Mouse (Mus musculus) splenic B cell, adult 2 months (primary cell): ENCODE measurements at regions not wholly inside any gene's neighbourhood (a gene's known extent, or its start where the extent isn't known, plus 50 kb on each side); places are given as distances from the start of the nearest gene placed in this dataset.

ENCODE experiments used
- DNase-seq: peaks from one replicate; pipeline ENCODE4 v3.0.0-alpha.2; 2011; ENCODE audit warnings: low read depth, low spot score
- H3K27me3 ChIP-seq: 2 replicates; pipeline ENCODE4 v1.6.1; 2012; ENCODE audit warnings: mild to moderate bottlenecking, low read length, moderate library complexity, mixed read lengths; ENCODE audit not compliant: control insufficient read depth, poor library complexity, insufficient read depth, severe bottlenecking
- H3K36me3 ChIP-seq: 2 replicates; pipeline ENCODE4 v1.6.1; 2012; ENCODE audit warnings: mild to moderate bottlenecking, low read length, moderate library complexity, mixed read lengths; ENCODE audit not compliant: control insufficient read depth, poor library complexity, insufficient read depth, severe bottlenecking

DNA sequence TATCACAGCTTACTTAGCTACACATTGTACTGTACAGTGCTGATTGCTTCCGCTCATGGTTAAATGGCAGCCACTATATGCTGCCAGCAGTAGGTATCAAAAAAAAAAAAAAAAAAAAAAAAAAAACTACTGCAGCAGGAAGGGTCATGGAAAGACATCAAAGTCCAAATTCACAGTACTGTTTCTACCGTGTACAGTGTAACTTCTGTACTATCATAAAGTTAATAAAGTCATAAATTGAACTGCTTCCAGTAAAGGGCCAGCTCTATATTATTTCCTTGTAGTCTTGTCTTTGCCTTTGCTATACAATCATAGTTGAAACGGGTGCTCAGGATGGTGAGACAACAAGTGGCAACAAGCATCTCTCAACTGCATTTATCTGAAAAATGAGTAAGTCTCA lies 552.6 kb upstream of the Mpdz start:
- H3K27me3 ChIP-seq = no peaks in the 10 kb centered on the region
- H3K36me3 ChIP-seq = no peaks in the 10 kb centered on the region
- DNase-seq = no peak

DNA sequence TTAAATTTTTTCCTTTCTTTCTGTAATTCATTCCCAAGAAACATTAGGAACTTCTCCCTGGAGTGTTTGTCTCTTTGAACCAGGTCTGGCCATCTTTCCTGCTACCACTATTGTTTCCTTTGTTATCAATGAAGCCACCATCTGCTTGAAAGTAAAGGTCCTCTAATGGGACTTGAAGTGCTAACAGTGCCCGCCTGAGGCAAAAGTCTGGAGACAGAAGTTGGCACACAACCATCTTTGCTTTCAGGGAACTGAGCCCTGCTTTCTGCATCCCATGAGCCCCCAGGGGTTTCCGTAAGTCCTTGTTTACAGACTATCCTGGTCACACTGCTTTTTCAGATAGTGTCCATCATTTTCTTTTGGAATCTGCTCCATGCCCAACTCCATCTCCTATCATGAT lies 546.2 kb upstream of the Mpdz start:
- DNase-seq = no peak
- H3K27me3 ChIP-seq = no peaks in the 10 kb centered on the region; the same call in 1 of the 2 replicates
- H3K36me3 ChIP-seq = no peaks in the 10 kb centered on the region

DNA sequence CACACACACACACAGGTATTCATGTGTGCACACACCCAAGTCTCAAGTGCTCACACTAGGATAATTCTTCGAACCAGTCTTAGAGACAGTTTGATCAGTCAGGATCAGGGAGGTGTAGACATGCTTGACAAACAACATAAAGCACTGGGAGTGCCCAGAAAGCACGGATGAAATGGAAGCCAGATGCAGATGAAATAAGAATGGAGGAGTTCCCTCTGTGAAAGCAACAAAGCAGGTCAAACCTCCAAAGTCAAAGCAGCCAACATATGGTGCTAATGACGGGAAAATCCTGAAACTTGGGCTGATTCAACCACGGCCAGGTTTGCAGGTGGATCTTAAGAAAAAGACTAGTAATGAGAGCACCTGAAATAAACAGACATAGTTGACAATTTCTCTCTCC lies 544.0 kb upstream of the Mpdz start:
- H3K36me3 ChIP-seq = no peaks in the 10 kb centered on the region

DNA sequence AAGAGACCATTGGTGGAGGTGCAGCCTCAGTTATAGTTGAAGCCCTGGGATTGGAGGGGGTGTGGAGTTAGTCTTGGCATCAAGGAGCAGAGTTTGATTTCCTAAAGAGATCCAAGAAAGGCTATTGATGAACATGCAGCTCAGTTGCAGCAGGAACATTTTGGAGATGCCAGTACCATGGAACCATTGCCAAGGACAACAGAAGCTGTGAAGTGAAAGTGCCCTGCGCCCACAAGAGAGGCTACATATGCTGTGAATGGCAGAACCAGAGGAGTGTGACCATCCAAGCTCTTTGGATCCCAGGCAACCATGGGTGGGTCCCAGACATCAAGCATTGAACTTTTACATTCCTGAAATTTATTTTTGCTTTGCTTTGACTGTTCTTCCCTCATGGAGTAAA lies 539.2 kb upstream of the Mpdz start:
- no peak for DNase-seq

More for the DNA sequence above, 544.0 kb upstream of the Mpdz start:
- no peaks in the 10 kb centered on the region; the same call in 1 of the 2 replicates for H3K27me3 ChIP-seq
- DNase-seq = no peak

DNA sequence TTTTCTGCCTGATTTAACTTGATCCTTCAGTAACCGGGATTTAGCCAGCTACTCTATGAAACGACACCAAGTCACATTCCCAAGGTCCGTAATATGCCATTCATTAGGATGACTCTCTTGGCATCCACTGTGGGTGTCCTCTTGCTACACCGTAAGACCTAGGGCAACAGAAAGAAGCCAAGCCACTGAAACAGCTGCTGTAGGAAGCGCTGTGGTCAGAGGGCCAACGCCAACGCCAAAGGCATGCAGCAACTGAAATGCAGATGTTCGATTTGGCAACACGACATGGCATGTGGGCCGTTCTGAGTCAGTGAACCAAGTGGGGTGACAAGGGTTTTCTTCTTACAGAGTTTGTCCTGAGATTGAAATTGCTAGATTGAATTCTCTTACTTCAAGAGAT lies 527.9 kb upstream of the Mpdz start:
- Histone ChIP-seq H3K36me3 (no peaks in the 10 kb centered on the region), H3K27me3 (no peaks in the 10 kb centered on the region)
- no peak for DNase-seq

More for the DNA sequence above, 539.2 kb upstream of the Mpdz start:
- Histone ChIP-seq H3K27me3 (no peaks in the 10 kb centered on the region; the same call in 1 of the 2 replicates), H3K36me3 (no peaks in the 10 kb centered on the region)

DNA sequence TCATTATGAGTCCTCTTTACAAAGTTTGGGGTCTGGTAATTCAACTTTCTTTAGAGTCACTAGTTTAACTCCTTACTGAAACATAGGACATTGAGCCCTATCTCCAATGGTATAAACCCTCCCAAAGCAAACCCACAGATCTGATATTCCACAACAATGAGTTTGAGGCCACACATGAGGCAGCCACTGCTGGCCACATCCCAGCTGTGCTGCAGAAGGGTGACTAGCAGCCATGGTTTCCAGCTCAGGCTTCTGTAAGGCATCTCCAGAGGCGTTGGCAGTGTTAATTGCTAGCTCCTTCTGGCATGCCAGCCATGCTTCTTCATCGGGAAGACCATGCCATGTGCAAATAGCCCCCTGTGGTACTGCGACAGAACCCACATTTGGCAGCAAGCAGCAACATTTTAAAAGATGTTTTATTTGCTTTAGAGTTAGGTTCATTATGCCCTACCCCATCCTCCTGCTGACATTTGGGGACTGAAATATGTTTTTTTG lies 527.1 kb upstream of the Mpdz start:
- no peak for DNase-seq
- Histone ChIP-seq H3K36me3 (no peaks in the 10 kb centered on the region), H3K27me3 (no peaks in the 10 kb centered on the region)

DNA sequence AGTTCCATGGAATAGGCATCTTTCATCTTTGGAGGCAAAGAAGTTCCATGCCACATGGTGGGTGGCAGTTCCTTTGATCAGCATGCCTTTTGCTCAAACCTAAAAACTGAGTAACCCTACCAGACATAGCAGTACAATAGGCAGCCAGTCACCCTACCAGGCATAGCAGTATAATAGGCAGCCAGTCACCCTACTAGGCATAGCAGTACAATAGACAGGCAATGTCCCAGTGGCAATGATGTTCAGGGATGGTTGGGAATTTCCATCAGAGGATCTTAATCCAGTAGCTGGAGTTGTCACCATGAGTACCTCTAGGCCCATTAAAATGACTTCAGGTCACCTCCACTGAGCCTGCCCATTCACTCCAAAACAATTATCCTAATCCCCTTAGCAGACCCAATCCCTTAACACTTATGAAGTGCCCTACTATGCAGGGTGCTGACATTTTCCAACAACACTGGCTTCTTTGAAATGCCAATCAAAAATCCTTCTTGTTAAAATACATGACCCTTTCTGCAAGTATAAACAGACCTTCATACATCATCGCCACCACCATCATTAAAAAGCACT lies 523.5 kb upstream of the Mpdz start:
- Histone ChIP-seq H3K27me3 (no peaks in the 10 kb centered on the region), H3K36me3 (no peaks in the 10 kb centered on the region)
- DNase-seq = no peak

DNA sequence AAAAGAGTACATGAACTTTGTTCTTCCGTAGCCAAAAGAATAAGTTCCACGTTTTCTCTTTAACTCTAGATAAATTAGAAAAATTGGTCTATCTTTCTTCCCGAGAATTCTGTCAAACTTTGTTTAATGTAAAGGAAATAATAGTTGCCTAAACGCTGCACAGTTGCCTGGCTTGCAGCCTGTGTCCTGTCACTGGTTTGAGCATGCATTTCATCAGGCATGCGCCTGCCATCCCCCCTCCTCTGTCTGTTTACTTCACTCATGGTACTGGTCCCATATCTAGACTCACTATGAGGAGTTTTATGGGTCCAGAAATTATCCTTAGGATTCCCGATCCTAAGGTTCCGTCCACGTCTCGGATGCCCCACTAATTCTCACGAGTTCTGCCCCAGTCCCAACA lies 520.5 kb upstream of the Mpdz start:
- DNase-seq = no peak
- H3K27me3 ChIP-seq = no peaks in the 10 kb centered on the region
- H3K36me3 ChIP-seq = no peaks in the 10 kb centered on the region

DNA sequence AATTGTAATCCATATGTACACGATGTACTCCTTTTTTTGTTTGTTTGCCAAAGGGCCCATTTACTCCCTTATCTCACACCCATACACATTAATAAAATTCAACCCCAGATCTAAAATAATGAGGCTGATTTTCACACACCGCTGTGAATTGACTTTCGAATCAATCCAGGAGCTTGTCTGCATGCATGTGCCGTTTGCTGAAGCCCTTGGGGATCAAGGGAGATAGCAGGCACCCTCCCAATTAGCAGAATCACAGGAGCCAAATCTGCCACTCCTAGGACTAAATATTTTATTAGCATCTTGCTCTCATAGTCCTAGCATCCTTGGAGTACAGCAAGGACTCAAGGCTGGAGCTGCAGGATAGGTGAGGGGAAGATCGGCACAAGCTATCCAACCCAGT lies 520.0 kb upstream of the Mpdz start:
- no peaks in the 10 kb centered on the region for H3K27me3 ChIP-seq
- H3K36me3 ChIP-seq = no peaks in the 10 kb centered on the region
- no peak for DNase-seq

DNA sequence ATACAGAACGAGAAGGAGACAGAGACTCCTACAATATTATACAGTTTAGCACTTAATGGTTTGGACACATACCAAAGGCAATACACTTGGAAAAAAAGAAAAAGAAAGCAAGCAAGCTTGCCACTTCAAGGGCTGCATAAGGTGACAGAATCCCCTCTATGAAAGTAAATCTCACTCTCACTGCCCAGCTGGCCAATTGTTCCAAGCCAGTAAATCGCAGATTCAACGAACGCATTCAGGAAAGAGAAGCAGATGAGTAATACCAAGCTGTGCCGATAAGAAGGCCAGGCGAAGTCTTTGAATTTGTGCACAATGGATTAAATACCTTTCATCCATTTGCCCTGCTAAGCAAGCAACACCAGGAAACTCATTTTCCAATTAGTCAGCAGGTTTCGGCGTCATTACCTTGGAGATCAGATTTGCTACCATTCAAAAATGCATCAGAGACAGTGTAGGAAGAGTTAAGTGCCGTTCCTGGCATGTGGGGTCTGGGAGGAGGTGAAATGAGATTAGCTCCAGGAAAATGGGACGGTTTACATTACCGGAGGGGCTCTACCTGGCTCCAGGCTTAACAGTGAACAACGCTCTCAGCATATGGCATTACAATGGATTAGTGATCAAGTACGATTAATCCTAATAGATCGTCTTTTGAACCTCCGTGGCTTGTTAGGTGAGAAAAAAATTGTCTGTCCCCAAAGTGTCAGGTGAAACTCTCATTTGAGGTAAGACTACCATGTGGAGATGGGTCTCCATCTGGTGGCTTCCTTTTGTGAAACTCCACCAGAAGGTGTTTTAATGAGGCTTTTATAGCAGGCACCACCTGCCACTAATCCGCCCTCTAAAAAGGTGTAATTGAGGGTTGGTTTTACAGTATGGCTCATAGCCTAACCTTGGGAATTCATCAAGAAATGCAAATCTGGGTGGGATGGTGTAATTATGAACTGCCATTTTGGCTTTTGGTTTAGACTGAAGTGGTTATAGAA lies 518.2 kb upstream of the Mpdz start:
- Histone ChIP-seq H3K27me3 (no peaks in the 10 kb centered on the region), H3K36me3 (no peaks in the 10 kb centered on the region)
- no peak for DNase-seq

DNA sequence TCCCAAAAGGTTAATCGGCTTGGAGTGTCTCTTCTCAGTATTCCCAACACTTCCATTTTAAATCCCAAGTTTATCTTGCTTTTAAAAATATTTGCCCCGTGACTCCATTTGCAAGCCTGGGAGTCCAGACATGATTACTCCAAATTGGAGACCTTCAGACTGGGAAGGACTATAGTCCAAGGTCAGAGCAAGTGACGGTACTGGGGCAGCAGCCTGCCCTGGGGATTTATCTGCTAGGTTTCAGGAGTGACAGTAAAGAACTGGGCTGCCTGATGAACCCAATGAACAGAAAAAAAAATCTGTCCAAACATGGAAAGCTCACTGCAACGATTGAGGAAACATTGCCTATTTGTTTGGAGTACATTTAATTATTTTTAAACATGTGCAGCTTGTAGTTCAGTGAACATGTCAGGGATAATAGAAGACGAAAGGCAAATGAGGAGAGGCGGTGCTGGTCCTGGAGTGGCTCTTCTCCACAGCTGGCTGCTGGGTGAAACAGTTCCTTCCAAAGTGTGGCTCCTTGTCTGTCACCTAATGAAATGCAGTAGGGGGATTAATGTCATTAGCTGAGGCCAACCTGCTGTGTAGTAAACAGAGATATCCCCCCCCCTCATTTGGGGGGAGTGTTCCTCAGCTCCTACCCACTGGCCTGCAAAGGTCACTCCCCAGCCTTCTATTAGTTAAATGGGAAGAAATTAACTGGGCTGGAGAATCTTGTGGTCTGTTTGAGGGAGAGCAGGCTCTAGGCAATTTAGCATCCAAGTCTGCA lies 514.5 kb upstream of the Mpdz start:
- Histone ChIP-seq H3K36me3 (no peaks in the 10 kb centered on the region), H3K27me3 (no peaks in the 10 kb centered on the region)
- no peak for DNase-seq

DNA sequence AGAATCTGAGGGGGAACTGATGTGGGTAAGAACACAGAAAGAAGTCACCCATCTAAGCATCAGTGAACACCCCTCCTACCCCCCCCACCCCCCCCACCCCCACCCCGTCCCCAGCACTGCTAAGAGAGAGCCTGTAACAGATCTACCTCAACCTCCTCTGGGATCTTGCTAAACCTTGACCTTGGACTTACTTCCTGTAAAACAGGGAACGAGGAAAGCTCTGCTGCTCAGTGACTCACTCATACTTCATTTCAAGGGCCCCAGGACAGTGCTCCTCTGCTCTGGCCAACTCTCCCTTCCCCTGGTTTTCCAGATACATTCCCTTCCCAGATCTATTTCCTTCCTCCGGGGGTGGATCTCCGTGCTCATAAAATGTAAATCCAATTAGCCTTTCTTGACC lies 510.4 kb upstream of the Mpdz start:
- DNase-seq = no peak
- H3K36me3 ChIP-seq = no peaks in the 10 kb centered on the region
- no peaks in the 10 kb centered on the region for H3K27me3 ChIP-seq

DNA sequence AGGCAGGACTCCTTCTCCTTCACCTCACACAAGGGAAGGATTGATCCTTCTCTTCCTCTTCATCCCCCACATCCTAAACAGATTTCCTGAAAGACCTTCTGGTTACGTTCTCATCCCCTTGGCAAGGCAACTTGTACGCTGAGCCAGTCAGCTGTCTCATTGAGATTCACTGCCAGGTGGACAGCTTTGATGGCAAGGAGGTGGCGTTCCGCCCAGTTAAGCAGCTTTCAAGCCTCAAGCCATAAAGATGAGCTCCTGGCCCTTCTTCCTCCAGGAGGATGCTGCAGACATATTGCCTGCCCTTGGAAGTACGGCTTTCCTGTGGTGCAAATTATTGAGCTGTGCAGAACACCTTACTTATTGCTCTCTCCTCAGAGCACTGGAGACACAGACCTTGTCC lies 494.8 kb upstream of the Mpdz start:
- H3K36me3 ChIP-seq = no peaks in the 10 kb centered on the region
- no peak for DNase-seq
- no peaks in the 10 kb centered on the region for H3K27me3 ChIP-seq

DNA sequence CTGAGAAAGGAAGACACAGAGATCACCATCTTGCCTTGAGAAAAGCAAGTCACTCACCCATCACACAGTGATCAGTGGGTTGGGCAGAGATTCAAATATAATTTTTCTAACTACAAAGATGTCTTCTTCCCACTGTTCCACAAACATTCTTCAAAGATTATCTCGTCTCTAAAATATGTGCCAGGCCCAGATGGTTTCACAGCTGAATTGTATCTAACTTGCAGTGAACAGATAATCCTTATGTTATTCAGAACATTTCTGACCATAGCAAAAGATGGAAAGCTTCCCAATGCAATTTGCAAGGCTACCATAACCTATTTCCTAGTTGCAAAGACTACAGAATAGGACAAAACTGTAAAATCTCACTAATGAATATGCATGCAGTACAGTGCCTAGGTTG lies 488.3 kb upstream of the Mpdz start:
- H3K27me3 ChIP-seq = no peaks in the 10 kb centered on the region
- no peak for DNase-seq
- H3K36me3 ChIP-seq = no peaks in the 10 kb centered on the region
